Mouse (Mus musculus) heart, embryonic 11.5 days (tissue): ENCODE results near the gene Usp29. TPM values are rescaled to one million over a fixed set of nuclear protein-coding genes. Genes with fewer than 3 reads are reported as not detected.

ENCODE experiments used
- ATAC-seq: fragments of 200-750 bp; cut with Nextera tagmentation; replicated peaks from 2 replicates; pipeline ENCODE4 v1.8.0; 2017; ENCODE audit warnings: moderate library complexity; ENCODE audit not compliant: insufficient number of reproducible peaks, low FRiP score, low TSS enrichment
- H3K27ac ChIP-seq: fragments of 300-500 bp; sonication (generic); 2 replicates; pipeline ENCODE4 v1.5.1; 2014; ENCODE audit warnings: mild to moderate bottlenecking, low read depth, low read length
- H3K27me3 ChIP-seq: fragments of 300-500 bp; sonication (generic); 2 replicates; pipeline ENCODE4 v1.6.1; 2014; ENCODE audit warnings: mild to moderate bottlenecking, low read length, mixed read lengths; ENCODE audit not compliant: control insufficient read depth, insufficient read depth
- H3K36me3 ChIP-seq: fragments of 300-500 bp; sonication (generic); 2 replicates; pipeline ENCODE4 v1.6.1; 2014; ENCODE audit warnings: mild to moderate bottlenecking, low read length, moderate library complexity, mixed read lengths; ENCODE audit not compliant: control insufficient read depth, insufficient read depth
- H3K4me1 ChIP-seq: fragments of 300-500 bp; sonication (generic); 2 replicates; pipeline ENCODE4 v1.6.1; 2014; ENCODE audit warnings: low read length; ENCODE audit not compliant: control insufficient read depth, insufficient read depth
- H3K4me2 ChIP-seq: fragments of 300-500 bp; sonication (generic); 2 replicates; pipeline ENCODE4 v1.6.1; 2014; ENCODE audit warnings: mild to moderate bottlenecking, moderate library complexity
- H3K4me3 ChIP-seq: fragments of 300-500 bp; sonication (generic); 2 replicates; pipeline ENCODE4 v1.5.1; 2014; ENCODE audit warnings: low read depth, low read length
- H3K9ac ChIP-seq: fragments of 300-500 bp; sonication (generic); 2 replicates; pipeline ENCODE4 v1.6.1; 2014; ENCODE audit warnings: mild to moderate bottlenecking, low read depth, low read length, moderate library complexity
- H3K9me3 ChIP-seq: fragments of 300-500 bp; sonication (generic); replicated peaks from 2 replicates; pipeline ENCODE4 v1.6.1; 2016; ENCODE audit warnings: low read length; ENCODE audit not compliant: control insufficient read depth
- WGBS: fragments of 180-500 bp; shearing (Covaris S2); extraction: QIAGEN DNeasy Blood & Tissue Kit; methylation state at CpG from one replicate; pipeline ENCODE4 v1.1.7; 2014; ENCODE audit not compliant: insufficient replicate concordance; 5-methylcytosine and 5-hydroxymethylcytosine counted together
- polyA plus RNA-seq: library from polyadenylated mRNA; unstranded; fragments of >200 nt; fragmentation: Nextera tagmentation; extraction: Ambion mirVana; gene quantifications from 2 replicates; pipeline ENCODE4 v1.2.1, GENCODE M21; 2014

The Usp29 gene
- polyA plus RNA-seq, 1 experiment from 2014 or later: 15.5 TPM

DNA sequence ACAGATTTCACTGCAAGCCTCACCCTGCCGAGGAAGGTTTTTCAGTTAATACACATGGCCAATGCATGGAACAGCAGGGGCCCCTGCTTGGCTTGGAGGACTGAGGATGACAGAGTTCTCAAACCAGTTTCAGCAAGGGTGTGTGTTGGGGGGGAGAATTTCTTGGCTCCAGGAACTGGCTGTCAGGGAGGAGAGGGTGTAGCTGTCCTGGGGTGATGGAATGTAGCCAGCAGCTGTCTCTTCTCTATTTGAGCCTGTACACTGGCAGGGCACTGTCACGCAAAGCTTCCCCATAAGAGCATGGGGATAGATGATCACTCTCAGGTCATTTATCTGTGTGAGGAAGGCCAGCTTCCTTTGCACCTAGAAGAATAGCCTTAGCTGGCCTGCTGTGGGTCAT is 46.7 kb downstream of the Usp29 start:
- 14% methylated on average over 2 of the region's 2 CpGs for WGBS
- H3K9ac ChIP-seq: peak overlapping the region; percentile 17; the same call in 1 of the 2 replicates

DNA sequence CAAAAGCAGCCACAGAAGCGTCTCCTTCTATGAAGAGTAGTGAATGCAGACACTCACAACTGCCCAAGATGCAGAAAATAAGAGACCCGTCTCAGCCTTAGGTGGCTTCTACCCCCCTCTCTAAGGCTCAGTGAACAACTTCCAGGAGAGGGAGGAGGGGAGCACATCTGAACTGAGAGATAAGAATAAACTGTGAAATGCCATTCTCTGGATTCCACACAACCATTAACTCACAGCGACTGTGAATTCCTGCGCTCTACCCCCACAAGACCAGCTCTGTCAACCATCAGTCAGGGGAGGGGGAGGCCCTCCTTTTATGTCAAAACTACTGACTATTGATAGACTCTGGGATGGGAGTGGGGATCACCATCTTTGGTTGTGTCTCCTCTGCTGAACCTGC is 47.3 kb downstream of the Usp29 start:
- no peaks in the 10 kb centered on the region for H3K9me3 ChIP-seq
- peak; percentile 82 for ATAC-seq
- peak overlapping the region; percentile 83 for H3K27ac ChIP-seq
- no peaks in the 10 kb centered on the region for H3K36me3 ChIP-seq
- H3K4me1 ChIP-seq: peaks cover 28% of the 10 kb centered on the region
- H3K4me2 ChIP-seq: peak overlapping the region; percentile 35
- H3K27me3 ChIP-seq: no peaks in the 10 kb centered on the region
- peak overlapping the region; percentile 17; the same call in 1 of the 2 replicates for H3K9ac ChIP-seq
- H3K4me3 ChIP-seq: no peak overlapping the region
- WGBS: 7% methylated on average over 4 of the region's 4 CpGs

More for the DNA sequence above, 46.7 kb downstream of the Usp29 start:
- Histone ChIP-seq H3K4me2 (peak overlapping the region; percentile 35), H3K9me3 (no peaks in the 10 kb centered on the region), H3K27me3 (no peaks in the 10 kb centered on the region), H3K4me3 (no peak overlapping the region), H3K36me3 (no peaks in the 10 kb centered on the region), H3K27ac (peak overlapping the region; percentile 83), H3K4me1 (peaks cover 28% of the 10 kb centered on the region)
- ATAC-seq: peak; percentile 41; the same call in 1 of the 2 replicates

DNA sequence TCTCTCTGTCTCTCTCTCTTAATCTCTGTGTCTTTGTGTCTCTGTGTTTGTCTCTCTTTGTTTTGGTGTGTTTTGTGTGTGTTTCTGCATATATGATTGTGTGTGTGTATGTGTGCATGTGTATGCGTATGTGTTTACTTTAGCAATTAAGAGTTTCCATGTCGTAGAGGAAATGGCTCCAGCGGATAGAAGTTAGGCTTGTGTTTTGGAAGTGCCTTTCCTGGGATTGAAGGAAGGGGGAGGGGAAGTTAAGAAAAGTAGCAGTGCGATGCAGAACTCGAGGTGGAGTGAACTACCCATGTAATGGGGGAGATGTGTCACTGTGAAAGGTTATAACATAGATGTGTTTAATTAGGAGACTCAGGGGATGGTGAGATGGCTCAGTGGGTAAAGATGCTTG is 48.8 kb downstream of the Usp29 start:
- Histone ChIP-seq H3K4me2 (no peak overlapping the region), H3K36me3 (no peaks in the 10 kb centered on the region), H3K9me3 (no peaks in the 10 kb centered on the region), H3K9ac (no peak overlapping the region), H3K27me3 (no peaks in the 10 kb centered on the region), H3K4me3 (no peak overlapping the region), H3K27ac (peak overlapping the region; percentile 22; the same call in 1 of the 2 replicates), H3K4me1 (peaks cover 24% of the 10 kb centered on the region)
- whole genome bisulfite sequencing: 66% methylated on average over 5 of the region's 5 CpGs
- ATAC-seq: no peak

DNA sequence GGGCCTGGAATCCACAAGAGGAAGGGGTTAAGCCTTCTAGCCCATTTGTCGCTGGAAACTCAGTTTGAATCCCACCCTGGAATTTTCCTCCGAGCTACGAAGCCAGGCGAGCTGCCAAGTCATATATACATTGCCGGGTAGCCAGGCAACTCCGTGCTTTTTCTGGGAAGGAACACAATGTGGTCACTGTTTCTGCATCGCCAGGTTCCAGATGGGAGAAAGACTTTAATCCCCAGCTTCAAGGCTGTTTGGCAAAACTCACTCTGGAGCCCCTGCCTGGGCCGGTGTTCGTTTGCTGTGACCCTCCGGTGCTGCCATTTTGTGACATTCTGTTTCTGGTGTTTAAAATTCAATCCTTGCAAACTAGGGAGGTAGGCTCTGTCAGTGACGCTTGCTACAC is 51.2 kb downstream of the Usp29 start:
- H3K9me3 ChIP-seq: no peaks in the 10 kb centered on the region
- no peak overlapping the region for H3K4me3 ChIP-seq
- no peak overlapping the region for H3K9ac ChIP-seq
- H3K27me3 ChIP-seq: no peaks in the 10 kb centered on the region
- WGBS: 51% methylated on average over 11 of the region's 11 CpGs
- H3K36me3 ChIP-seq: no peaks in the 10 kb centered on the region
- no peak overlapping the region for H3K4me2 ChIP-seq
- H3K27ac ChIP-seq: peak overlapping the region; percentile 79
- ATAC-seq: no peak
- peaks cover 31% of the 10 kb centered on the region for H3K4me1 ChIP-seq

DNA sequence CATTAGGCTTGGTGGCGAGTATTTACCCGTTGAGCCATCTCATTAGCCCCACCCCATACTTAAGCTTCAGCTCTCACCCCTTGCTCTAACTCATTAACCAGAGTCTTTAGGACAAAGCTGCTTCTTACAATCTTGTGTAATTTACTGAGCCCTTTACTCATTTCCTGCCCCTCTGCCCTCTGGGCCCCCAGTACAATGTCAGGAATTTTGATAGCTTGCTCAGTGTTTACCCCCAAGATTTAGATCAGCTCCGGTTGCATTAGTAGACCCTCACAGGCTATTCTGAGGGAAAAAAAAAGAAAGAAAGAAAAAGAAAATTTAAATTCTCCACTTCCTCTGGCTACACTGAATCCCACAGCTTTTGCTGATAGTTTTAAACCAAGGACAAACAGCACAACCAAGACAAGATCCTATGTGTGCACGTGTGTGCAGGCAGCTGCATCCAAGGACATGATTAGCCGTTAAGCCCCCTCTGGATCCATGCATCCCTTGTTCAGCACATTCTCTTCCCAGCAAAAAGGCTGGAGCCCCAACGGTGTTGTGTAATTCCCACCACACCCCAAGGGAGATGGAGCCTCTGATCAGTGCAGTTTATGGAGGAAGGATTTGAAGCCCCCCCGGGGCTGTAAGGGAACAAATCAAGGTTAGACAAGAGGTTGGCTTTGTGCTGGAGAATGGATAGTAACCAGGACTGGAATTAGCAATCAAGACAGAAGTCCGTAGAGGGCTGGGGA is 54.1 kb downstream of the Usp29 start:
- H3K4me2 ChIP-seq: 0 out of 2 replicates have a peak overlapping the region, but pooled peaks have one; percentile 8
- H3K9me3 ChIP-seq: no peaks in the 10 kb centered on the region
- H3K27me3 ChIP-seq: no peaks in the 10 kb centered on the region
- ATAC-seq: no peak
- no peak overlapping the region for H3K4me3 ChIP-seq
- H3K27ac ChIP-seq: 0 out of 2 replicates have a peak overlapping the region, but pooled peaks have one; percentile 55
- H3K36me3 ChIP-seq: no peaks in the 10 kb centered on the region
- peaks cover 9% of the 10 kb centered on the region for H3K4me1 ChIP-seq
- WGBS: 24% methylated on average over 8 of the region's 8 CpGs
- H3K9ac ChIP-seq: peak overlapping the region; percentile 18; the same call in 1 of the 2 replicates

DNA sequence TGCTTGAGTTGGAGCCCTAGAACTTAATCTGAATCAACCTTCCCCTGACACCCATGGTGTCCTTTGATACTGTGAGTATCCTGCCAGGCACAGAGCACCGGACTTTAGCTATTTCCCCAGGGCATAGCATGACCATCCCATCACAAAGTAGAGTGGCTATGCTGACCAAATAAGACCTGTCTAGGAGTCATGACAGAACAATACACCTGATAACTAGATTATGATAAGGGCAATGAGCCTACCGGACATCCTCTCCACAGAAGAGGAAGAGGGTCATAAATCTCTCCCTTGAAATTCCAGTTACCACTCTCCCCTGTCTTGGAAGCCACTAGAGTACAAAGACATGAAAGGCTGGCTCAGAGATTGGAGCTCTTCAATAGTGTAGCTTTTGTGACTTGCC is 56.6 kb downstream of the Usp29 start:
- no peak for ATAC-seq
- Histone ChIP-seq H3K27me3 (no peaks in the 10 kb centered on the region), H3K27ac (no peak overlapping the region), H3K4me2 (no peak overlapping the region), H3K4me1 (peaks cover 9% of the 10 kb centered on the region), H3K36me3 (no peaks in the 10 kb centered on the region), H3K4me3 (no peak overlapping the region), H3K9me3 (no peaks in the 10 kb centered on the region), H3K9ac (no peak overlapping the region)
- 55% methylated on average over 2 of the region's 2 CpGs for WGBS

DNA sequence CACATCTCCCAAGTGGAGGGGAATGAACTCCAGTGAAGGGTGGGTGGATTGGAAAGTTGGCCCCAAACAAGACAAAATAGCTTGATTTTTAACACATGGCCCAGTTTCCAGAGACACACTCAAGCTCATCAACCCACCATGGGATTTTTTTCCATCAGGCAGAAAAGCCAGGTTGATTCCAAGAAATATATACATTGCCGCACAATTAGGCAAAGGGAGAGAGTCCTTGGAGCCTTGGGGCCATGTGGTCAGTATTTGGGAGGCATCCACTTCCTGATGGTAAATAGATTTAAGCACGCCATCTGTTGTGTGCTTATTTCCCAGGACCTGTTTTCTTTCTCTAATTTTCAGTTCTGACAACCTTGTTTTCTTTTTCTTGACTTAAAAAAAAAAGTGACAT is 57.7 kb downstream of the Usp29 start:
- 72% methylated on average over 2 of the region's 2 CpGs for WGBS
- Histone ChIP-seq H3K27ac (no peak overlapping the region), H3K4me2 (no peak overlapping the region), H3K4me1 (peaks cover 9% of the 10 kb centered on the region), H3K9ac (no peak overlapping the region), H3K4me3 (no peak overlapping the region), H3K27me3 (no peaks in the 10 kb centered on the region), H3K9me3 (no peaks in the 10 kb centered on the region), H3K36me3 (0 out of 2 replicates have a peak, but pooled peaks cover 2% of the 10 kb centered on the region)
- no peak for ATAC-seq

DNA sequence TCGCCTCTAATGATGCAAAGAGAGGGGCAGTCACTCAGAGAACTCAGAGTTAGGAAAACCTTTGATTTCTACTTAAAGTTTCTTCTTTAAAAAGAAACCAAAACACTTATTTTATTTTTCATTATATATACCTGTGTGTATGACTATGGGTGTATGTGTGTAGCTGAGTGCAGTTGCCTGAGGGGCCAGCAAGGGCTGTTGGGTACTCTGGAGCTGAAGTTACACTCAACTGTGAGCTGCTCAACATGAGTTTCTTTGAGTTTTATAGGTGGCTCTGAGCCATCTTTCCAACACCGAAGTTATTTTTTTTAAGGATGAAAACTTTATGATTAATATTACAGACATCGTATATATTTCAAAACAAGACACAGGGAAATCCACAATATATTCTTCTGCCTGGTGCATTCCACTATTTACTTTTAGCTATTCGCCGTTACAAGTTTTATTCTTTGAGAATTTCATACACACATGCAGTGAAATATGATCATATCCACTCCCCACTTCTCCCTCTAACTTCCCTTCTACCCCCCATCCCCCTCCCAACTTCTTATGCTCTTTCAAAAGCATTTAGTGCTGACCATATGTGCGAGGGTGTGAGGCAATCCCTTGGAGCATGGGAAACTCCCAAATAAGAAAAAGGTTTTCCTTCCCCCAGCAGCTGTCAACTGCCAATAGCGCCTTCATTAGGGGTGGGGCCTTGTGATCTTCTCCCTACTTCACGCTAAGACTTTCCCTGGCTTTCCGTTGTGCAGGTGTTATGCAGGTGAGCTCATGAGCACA is 61.1 kb downstream of the Usp29 start:
- H3K4me2 ChIP-seq: no peak overlapping the region
- no peak overlapping the region for H3K4me3 ChIP-seq
- no peaks in the 10 kb centered on the region for H3K9me3 ChIP-seq
- H3K27me3 ChIP-seq: no peaks in the 10 kb centered on the region
- WGBS: 87% methylated on average over 9 of the region's 9 CpGs
- H3K27ac ChIP-seq: no peak overlapping the region
- H3K9ac ChIP-seq: no peak overlapping the region
- no peaks in the 10 kb centered on the region for H3K4me1 ChIP-seq
- no peak for ATAC-seq
- H3K36me3 ChIP-seq: 0 out of 2 replicates have a peak, but pooled peaks cover 2% of the 10 kb centered on the region
